Mouse (Mus musculus) mouse embryonic stem cell (cell line): ENCODE measurements around the gene Sstr2.
"Not testable (repeated sequence)": the region's sequence is repeated elsewhere in the genome, so short reads cannot be mapped to it uniquely, and the experiment has no call there.

Experiments used
- in situ Hi-C, 2 experiments: fragments of 300-500 bp; cut with MboI; formaldehyde crosslinking; loops; 1 replicate in 1 of 2; 3 replicates in 1 of 2; pipeline ENCODE4 v1.14.3; 2019 to 2020; ENCODE audit warnings: low sequenced_read_pairs in 2 of 2, low pct_unique_long_range_greater_than_20kb in 1 of 2, mixed read lengths in 1 of 2; ENCODE audit not compliant: unreplicated experiment in 1 of 2

The Sstr2 gene

DNA sequence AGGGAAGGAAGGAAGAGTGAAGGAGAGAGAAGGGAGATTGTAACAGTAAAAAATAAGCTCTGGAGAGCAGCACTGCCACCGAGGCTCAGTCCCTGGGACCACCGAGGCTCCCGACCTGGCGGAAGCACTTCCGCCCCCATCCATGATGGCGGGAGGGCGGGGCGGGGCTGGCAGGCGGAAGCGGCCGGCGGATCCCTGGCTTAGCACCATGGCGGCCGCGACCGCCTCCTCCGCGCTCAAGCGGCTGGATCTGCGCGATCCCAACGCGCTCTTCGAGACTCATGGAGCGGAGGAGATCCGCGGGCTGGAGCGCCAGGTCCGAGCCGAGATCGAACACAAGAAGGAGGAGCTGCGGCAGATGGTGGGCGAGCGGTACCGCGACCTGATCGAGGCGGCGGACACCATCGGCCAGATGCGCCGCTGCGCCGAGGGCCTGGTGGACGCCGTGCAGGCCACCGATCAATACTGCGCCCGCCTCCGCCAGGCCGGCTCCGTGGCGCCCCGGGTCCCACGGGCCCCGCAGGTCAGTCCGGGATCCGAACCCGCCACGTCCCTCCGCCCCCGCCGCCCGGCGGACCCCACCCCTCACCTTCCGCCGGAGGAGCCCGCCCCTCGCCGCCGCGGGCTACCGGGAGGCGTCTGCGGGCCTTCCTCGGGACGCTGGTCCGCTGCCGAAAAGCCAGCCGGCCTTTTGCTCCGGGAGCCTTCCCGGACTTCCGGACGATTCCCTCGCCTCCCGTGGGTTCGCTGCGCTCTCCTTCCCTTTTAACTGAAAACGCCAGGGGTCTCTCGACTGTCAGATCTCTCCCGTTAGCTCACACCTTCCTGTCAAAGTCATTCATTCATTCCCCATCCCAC is 30.4 kb downstream of the Sstr2 start, which contains the start of gene Slc39a11:
Gene Slc39a11, minus strand, starts transcription at position 727 of the 858 bp plus-strand sequence.
- in situ Hi-C loops = loop anchor here (10.0 to 25.0 kb wide), 2 partner anchors 165 to 362 kb away; no protein-coding TSS in a partner anchor

GRCm38 (mm10) chr11:113651206-113651906 is 32.2 kb downstream of the Sstr2 start:
- in situ Hi-C loops = no loop called here

DNA sequence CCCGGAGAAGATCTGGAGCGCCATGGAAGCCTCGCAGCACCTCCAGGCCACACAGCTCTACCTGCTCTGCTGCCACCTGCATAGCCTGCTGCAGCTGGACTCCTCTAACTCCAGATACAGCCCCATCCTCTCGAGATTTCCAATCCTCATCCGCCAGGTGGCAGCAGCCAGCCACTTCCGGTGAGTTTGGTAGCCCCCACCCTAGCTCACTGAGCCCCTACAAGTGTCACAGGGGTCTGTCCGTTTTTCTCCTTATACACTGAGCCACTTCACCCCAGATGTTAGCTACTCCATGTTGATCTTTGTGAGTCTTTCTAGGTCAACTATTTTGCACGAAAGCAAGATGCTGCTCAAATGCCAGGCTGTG is 32.7 kb downstream of the Sstr2 start:
- in situ Hi-C loops = no loop called here

GRCm38 (mm10) chr11:113652516-113652915 is 33.4 kb downstream of the Sstr2 start:
- in situ Hi-C loops = no loop called here

DNA sequence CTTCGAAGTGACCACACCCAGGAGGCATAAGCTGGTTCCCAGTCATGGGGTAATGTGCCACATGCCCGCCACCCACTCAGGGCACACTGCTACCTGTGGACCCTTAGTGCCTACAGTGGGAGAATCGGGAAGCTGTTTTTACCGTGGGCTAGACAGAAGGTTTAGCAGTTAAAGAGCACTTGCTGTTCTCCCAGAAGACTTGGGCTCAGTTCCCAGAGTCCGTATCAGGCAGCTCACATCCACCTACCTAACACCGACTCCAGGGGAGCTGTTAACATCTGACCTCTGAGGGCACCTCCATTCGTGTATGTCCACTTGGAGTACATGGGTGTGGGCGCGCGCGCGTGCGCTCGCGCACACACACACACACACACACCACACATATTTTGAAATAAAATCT is 35.0 kb downstream of the Sstr2 start:
- in situ Hi-C loops = no loop called here

DNA sequence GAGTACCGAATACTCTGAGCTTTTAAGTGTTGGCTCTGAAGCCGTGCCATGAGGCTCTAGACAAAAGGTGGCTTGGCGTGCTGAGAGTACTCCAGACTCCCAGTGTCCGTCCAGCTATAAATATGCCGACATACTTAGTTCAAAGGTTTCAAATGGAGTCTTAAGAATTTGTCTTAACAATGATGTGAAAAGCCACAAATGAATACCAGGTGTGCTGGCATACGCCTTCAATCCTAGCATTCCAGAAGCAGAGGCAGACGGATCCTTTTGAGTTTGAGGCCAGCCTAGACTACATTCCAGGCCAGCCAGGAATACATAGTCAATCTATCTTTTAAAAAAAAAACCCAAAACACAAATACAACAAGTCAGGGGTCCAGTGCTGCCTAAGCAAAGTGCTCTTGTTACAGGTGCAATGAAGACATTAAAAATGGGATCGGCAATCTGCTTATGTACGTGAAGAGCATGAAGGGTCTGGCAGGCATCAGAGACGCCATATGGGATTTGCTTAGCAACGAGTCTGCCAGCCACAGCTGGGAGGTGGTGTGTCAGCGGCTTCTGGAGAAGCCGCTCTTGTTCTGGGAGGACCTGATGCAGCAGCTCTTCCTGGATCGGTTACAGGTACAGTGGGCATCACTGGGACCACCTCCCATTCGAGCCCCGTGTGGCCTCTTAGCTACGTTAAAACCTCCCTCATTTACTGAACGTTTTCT is 35.6 kb downstream of the Sstr2 start:
- in situ Hi-C loops = no loop called here

- in situ Hi-C loops = no loop called here
These were observed 37.4 kb downstream of the Sstr2 start for GRCm38 (mm10) chr11:113656511-113656932.

- in situ Hi-C loops = no loop called here
These were observed 38.1 kb downstream of the Sstr2 start for GRCm38 (mm10) chr11:113657221-113657620.

- in situ Hi-C loops = no loop called here
These were observed 39.2 kb downstream of the Sstr2 start for GRCm38 (mm10) chr11:113658319-113658718.

DNA sequence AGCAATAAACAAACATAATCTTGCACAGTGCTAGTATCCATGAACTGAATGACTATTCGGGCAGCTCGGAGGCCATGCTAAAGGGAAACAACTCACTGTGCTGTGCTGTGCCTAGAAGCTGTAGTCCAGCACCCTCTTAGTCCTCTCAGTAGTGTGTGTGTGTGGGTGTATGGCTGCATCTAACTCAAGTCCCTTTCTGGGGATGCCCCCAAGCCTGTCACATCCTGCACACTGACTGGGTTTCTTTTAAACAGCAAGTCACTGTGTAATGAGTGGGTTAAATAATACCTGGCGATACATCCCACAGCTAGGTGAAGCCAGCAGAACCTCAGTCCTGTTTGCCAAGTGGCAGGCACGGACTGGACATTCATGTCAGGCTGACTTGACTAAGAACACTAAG is 39.6 kb downstream of the Sstr2 start:
- in situ Hi-C loops = no loop called here

- in situ Hi-C loops = not testable (repeated sequence)
These were observed 41.1 kb downstream of the Sstr2 start for GRCm38 (mm10) chr11:113660213-113660612.

GRCm38 (mm10) chr11:113660940-113661339 is 41.8 kb downstream of the Sstr2 start:
- in situ Hi-C loops = no loop called here

DNA sequence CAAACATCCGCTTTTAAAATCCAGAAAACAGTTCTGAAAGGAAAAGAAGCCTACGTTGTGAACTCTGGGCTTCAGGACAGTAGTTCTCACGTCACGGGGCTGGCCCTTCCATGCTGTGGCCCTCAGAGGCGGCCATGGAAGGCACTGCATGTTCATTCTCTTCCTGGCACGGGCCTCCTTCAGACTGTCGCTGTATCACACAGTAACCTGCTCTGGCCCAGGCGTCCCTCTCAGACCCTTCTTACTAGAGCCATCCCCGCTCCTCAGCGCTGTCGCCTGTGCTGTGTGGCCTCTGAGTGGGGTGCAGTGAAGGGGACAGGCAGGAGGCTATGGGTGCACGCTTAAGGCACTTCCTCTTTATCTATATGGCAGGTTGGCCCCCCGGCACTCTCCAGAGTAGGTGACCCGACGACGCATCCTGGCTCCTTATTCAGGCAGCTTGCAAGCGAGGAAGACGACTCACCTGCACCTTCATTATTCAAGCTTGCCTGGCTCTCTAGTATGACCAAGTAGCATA is 42.8 kb downstream of the Sstr2 start:
- in situ Hi-C loops = no loop called here

- in situ Hi-C loops = no loop called here
These were observed 45.1 kb downstream of the Sstr2 start for GRCm38 (mm10) chr11:113664279-113664678.

GRCm38 (mm10) chr11:113666205-113666604 is 47.1 kb downstream of the Sstr2 start:
- in situ Hi-C loops = no loop called here

- in situ Hi-C loops = no loop called here
These were observed 47.5 kb downstream of the Sstr2 start for GRCm38 (mm10) chr11:113666648-113667047.

DNA sequence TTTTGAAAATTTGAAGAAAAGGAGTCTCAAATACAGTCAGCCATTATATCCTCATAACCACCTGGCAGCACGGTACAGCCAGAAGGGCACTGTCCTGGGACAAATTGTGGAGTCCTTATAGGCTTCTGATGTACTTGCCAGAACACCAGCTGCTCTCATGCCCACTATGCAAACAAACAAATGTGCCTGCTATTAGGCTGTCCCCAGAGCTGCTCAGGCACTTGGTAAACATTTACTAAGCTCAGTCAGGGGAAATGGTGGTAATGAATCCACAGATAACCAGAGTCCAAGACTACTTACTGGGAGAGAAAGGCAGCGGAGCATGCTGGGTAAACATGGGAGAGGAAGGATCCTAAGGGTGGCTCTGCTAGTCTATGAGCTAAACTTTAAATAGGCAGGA is 48.0 kb downstream of the Sstr2 start:
- in situ Hi-C loops = no loop called here

GRCm38 (mm10) chr11:113667704-113668103 is 48.6 kb downstream of the Sstr2 start:
- in situ Hi-C loops = no loop called here

GRCm38 (mm10) chr11:113668857-113669256 is 49.7 kb downstream of the Sstr2 start:
- in situ Hi-C loops = no loop called here
